Mouse (Mus musculus): ENCODE measurements around the gene Gm3460.
"Not testable (repeated sequence)": the region's sequence is repeated elsewhere in the genome, so short reads cannot be mapped to it uniquely, and the experiment has no call there.

Gm3460 gene

DNA sequence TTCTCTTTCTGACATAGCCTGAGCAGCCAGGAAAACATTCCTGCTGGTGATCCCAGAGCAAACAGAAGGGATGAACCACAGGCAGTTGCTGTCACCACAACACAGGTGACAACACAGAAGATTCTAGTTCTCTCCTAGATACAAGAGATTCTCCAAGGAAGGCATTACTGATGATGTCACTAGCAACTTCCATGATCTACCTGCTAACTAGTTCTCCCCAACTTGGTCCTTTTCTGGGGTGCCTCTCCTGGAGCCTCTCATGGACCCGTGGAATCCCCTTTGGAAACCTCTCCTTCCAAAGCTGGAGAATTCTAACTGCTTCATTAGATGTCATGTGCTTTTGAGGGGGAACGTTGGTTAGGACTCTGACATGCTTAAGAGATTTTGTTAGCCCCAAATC lies at the start of gene Gm3460:
Gm3460 (minus strand) TSS at position 101 of the 400 bp plus-strand sequence.
- not testable (repeated sequence) for DNase-seq (ENCODE audit: inconsistent ontology term)

- DNase-seq (ENCODE audit: inconsistent ontology term), result not testable (repeated sequence)
These were observed 15.8 kb downstream of the Gm3460 start for GRCm38 (mm10) chr14:6606436-6606835.

GRCm38 (mm10) chr14:6605004-6605403 lies 17.2 kb downstream of the Gm3460 start:
- DNase-seq (ENCODE audit: inconsistent ontology term), result peak; percentile 54

- peak; percentile 0 for DNase-seq (ENCODE audit: inconsistent ontology term)
These were observed 17.7 kb downstream of the Gm3460 start for GRCm38 (mm10) chr14:6604551-6604950.

- not testable (repeated sequence) for DNase-seq (ENCODE audit: inconsistent ontology term)
These were observed 31.7 kb downstream of the Gm3460 start, which contains the start of gene Gm3629 for GRCm38 (mm10) chr14:6590513-6590912. Gene Gm3629, minus strand, starts transcription at chr14:6590613.

Measured in Muller cell, postnatal 12 days (primary cell).